Mouse (Mus musculus) stomach, embryonic 14.5 days (tissue): Measurements from ENCODE around the gene Xcl1. TPM values are rescaled to one million over a fixed set of nuclear protein-coding genes. Genes with fewer than 3 reads are reported as not detected.

Experiments used
- ATAC-seq: fragments of 200-750 bp; cut with Nextera tagmentation; 2 replicates; pipeline ENCODE4 v1.8.0; 2017; ENCODE audit warnings: low read depth, moderate TSS enrichment; ENCODE audit not compliant: insufficient number of reproducible peaks, insufficient read depth, low FRiP score
- H3K27ac ChIP-seq: fragments of 300-500 bp; sonication (generic); 2 replicates; pipeline ENCODE4 v1.5.1; 2014; ENCODE audit warnings: mild to moderate bottlenecking, low read length, moderate library complexity, mixed read lengths
- H3K27me3 ChIP-seq: fragments of 300-500 bp; sonication (generic); 2 replicates; pipeline ENCODE4 v1.6.1; 2014; ENCODE audit warnings: low read length, control low read depth, mixed read lengths; ENCODE audit not compliant: control insufficient read depth, insufficient read depth
- H3K36me3 ChIP-seq: fragments of 300-500 bp; sonication (generic); 2 replicates; pipeline ENCODE4 v1.6.1; 2014; ENCODE audit warnings: mild to moderate bottlenecking, control low read depth, low read length, moderate library complexity, mixed read lengths; ENCODE audit not compliant: control insufficient read depth, insufficient read depth
- H3K4me1 ChIP-seq: fragments of 300-500 bp; sonication (generic); 2 replicates; pipeline ENCODE4 v1.6.1; 2014; ENCODE audit warnings: low read length, control low read depth, mixed read lengths; ENCODE audit not compliant: control insufficient read depth, insufficient read depth
- H3K4me2 ChIP-seq: fragments of 300-500 bp; sonication (generic); replicated peaks from 2 replicates; pipeline ENCODE4 v1.6.1; 2014; ENCODE audit warnings: low read depth, low read length, control low read depth
- H3K4me3 ChIP-seq: fragments of 300-500 bp; sonication (generic); 2 replicates; pipeline ENCODE4 v1.5.1; 2014; ENCODE audit warnings: low read depth, low read length, control low read depth
- H3K9ac ChIP-seq: fragments of 300-500 bp; sonication (generic); replicated peaks from 2 replicates; pipeline ENCODE4 v1.6.1; 2014; ENCODE audit warnings: low read depth, mild to moderate bottlenecking, control low read depth, low read length, moderate library complexity, mixed read lengths
- H3K9me3 ChIP-seq: fragments of 300-500 bp; sonication (generic); 2 replicates; pipeline ENCODE4 v1.6.1; 2016; ENCODE audit warnings: low read depth, low read length, control low read depth; ENCODE audit not compliant: control insufficient read depth
- WGBS: fragments of 180-500 bp; shearing (Covaris S2); extraction: QIAGEN DNeasy Blood & Tissue Kit; methylation state at CpG from one replicate; pipeline ENCODE4 v1.1.7; 2014; 5-methylcytosine and 5-hydroxymethylcytosine counted together
- polyA plus RNA-seq: library from polyadenylated mRNA; unstranded; fragments of >200 nt; fragmentation: Nextera tagmentation; extraction: Ambion mirVana; gene quantifications from 2 replicates; pipeline ENCODE4 v1.2.1, GENCODE M21; 2014

The Xcl1 gene
- polyA plus RNA-seq, 1 experiment from 2014 or later = not detected

GRCm38 (mm10) chr1:164960610-164961009, 25.3 kb upstream of the Xcl1 start:
- H3K4me3 ChIP-seq = no peak overlapping the region
- H3K36me3 ChIP-seq = no peaks in the 10 kb centered on the region
- H3K4me2 ChIP-seq = no peak overlapping the region
- 30% methylated on average over 2 of the region's 2 CpGs for WGBS
- no peaks in the 10 kb centered on the region for H3K27me3 ChIP-seq
- H3K27ac ChIP-seq = no peak overlapping the region
- no peaks in the 10 kb centered on the region for H3K9me3 ChIP-seq
- H3K4me1 ChIP-seq = peaks cover 2% of the 10 kb centered on the region; the same call in 1 of the 2 replicates
- no peak for ATAC-seq
- H3K9ac ChIP-seq = no peak overlapping the region

GRCm38 (mm10) chr1:164959787-164960385, 24.6 kb upstream of the Xcl1 start:
- ATAC-seq = no peak
- Histone ChIP-seq H3K27ac (no peak overlapping the region), H3K4me3 (no peak overlapping the region), H3K4me2 (no peak overlapping the region), H3K9ac (no peak overlapping the region), H3K9me3 (no peaks in the 10 kb centered on the region), H3K36me3 (no peaks in the 10 kb centered on the region), H3K4me1 (peaks cover 2% of the 10 kb centered on the region; the same call in 1 of the 2 replicates), H3K27me3 (no peaks in the 10 kb centered on the region)
- WGBS = 62% methylated on average over 11 of the region's 11 CpGs

- Histone ChIP-seq H3K4me1 (peaks cover 2% of the 10 kb centered on the region; the same call in 1 of the 2 replicates), H3K9ac (no peak overlapping the region), H3K27me3 (no peaks in the 10 kb centered on the region), H3K36me3 (no peaks in the 10 kb centered on the region), H3K27ac (no peak overlapping the region), H3K4me2 (no peak overlapping the region), H3K9me3 (no peaks in the 10 kb centered on the region), H3K4me3 (no peak overlapping the region)
- 71% methylated on average over 3 of the region's 3 CpGs for WGBS
- no peak for ATAC-seq
These were observed 23.8 kb upstream of the Xcl1 start for GRCm38 (mm10) chr1:164959160-164959559.

- no peaks in the 10 kb centered on the region for H3K27me3 ChIP-seq
- H3K9ac ChIP-seq = no peak overlapping the region
- 90% methylated on average over 3 of the region's 3 CpGs for WGBS
- H3K36me3 ChIP-seq = no peaks in the 10 kb centered on the region
- no peaks in the 10 kb centered on the region for H3K9me3 ChIP-seq
- H3K4me2 ChIP-seq = no peak overlapping the region
- ATAC-seq = no peak
- no peak overlapping the region for H3K27ac ChIP-seq
- H3K4me1 ChIP-seq = peaks cover 2% of the 10 kb centered on the region; the same call in 1 of the 2 replicates
- no peak overlapping the region for H3K4me3 ChIP-seq
These were observed 22.6 kb upstream of the Xcl1 start for GRCm38 (mm10) chr1:164957974-164958373.

GRCm38 (mm10) chr1:164956725-164957399, 21.5 kb upstream of the Xcl1 start:
- Histone ChIP-seq H3K4me3 (no peak overlapping the region), H3K9me3 (no peaks in the 10 kb centered on the region), H3K27me3 (no peaks in the 10 kb centered on the region), H3K9ac (no peak overlapping the region), H3K36me3 (no peaks in the 10 kb centered on the region), H3K27ac (no peak overlapping the region), H3K4me1 (peaks cover 2% of the 10 kb centered on the region; the same call in 1 of the 2 replicates), H3K4me2 (no peak overlapping the region)
- no peak for ATAC-seq
- 77% methylated on average over 3 of the region's 3 CpGs for WGBS

- no peaks in the 10 kb centered on the region for H3K9me3 ChIP-seq
- H3K4me1 ChIP-seq = peaks cover 1% of the 10 kb centered on the region; the same call in 1 of the 2 replicates
- H3K27me3 ChIP-seq = no peaks in the 10 kb centered on the region
- H3K4me3 ChIP-seq = no peak overlapping the region
- no peak for ATAC-seq
- no peak overlapping the region for H3K27ac ChIP-seq
- no peak overlapping the region for H3K9ac ChIP-seq
- H3K4me2 ChIP-seq = no peak overlapping the region
- no peaks in the 10 kb centered on the region for H3K36me3 ChIP-seq
- WGBS = 68% methylated on average over 7 of the region's 7 CpGs
These were observed 20.3 kb upstream of the Xcl1 start for GRCm38 (mm10) chr1:164955452-164956196.

- Histone ChIP-seq H3K4me1 (no peaks in the 10 kb centered on the region), H3K27ac (no peak overlapping the region), H3K9me3 (no peaks in the 10 kb centered on the region), H3K27me3 (no peaks in the 10 kb centered on the region), H3K36me3 (no peaks in the 10 kb centered on the region), H3K4me2 (no peak overlapping the region), H3K9ac (no peak overlapping the region), H3K4me3 (no peak overlapping the region)
- WGBS = 85% methylated on average over 6 of the region's 6 CpGs
- ATAC-seq = no peak
These were observed 18.2 kb upstream of the Xcl1 start for GRCm38 (mm10) chr1:164953574-164953973.

- no peak for ATAC-seq
- no peak overlapping the region for H3K4me3 ChIP-seq
- WGBS = 56% methylated on average over 2 of the region's 2 CpGs
These were observed 733 bp upstream of the Xcl1 start for GRCm38 (mm10) chr1:164936060-164936459.

More at GRCm38 (mm10) chr1:164936060-164936459, 733 bp upstream of the Xcl1 start:
- H3K4me2 ChIP-seq = no peak overlapping the region
- no peak overlapping the region for H3K9ac ChIP-seq
- no peaks in the 10 kb centered on the region for H3K27me3 ChIP-seq
- H3K27ac ChIP-seq = no peak overlapping the region
- H3K36me3 ChIP-seq = no peaks in the 10 kb centered on the region
- H3K4me1 ChIP-seq = no peaks in the 10 kb centered on the region
- no peaks in the 10 kb centered on the region for H3K9me3 ChIP-seq
